Mouse (Mus musculus): ENCODE data around the gene Gm20883.
"Not testable (repeated sequence)": the region's sequence is repeated elsewhere in the genome, so short reads cannot be mapped to it uniquely, and the experiment has no call there.

Gene Gm20883

GRCm38 (mm10) chrY:50607951-50608350 lies at the start of gene Gm20883:
Gene Gm20883 (plus strand): TSS chrY:50608251.
- DNase-seq (ENCODE audit: low spot score in 2 of 2), result not testable (repeated sequence)
